In the genomic region with DNA sequence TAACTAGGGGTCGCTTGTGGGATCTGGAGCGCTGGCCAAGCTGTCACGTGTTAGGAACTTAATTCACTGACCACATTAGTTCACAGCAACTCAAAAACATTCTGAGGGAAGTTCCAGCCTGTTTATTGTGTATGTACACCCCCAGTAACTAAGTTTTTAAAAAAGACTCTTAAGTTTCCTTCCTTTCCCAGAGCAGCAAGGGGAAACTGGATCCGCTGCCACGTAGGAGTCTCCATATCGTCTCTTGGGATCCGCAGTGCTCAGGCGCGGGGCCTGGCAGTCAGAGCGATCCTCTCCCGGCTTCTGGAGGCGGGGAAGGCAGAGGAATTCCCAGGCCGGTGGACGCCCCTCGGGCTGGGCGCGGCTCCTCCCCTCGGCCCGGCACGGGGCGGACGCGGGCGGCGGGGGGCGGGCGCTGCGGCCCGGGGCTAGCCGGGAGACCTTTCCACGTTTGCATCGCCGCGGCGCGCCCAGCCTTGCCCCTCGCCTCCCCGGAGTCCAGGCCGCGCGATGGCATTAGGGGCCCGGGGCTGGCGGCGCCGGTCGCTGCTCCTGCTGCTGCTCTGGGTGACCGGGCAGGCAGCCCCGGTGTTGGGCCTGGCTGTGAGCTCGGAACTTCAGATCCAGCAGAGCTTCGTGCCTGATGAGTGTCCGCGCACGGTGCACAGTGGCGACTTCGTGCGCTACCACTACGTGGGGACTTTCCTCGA, we compare ENCODE assay signal across 8 mouse cellular contexts. TPM values are rescaled to one million over a fixed set of nuclear protein-coding genes. Genes with fewer than 3 reads are reported as not detected.
DNase-seq lines count a peak whose midpoint lies in the region; ATAC-seq and TF ChIP-seq lines count a peak whose summit lies in the region.

A gene (plus strand): TSS at position 363 of the 710 bp plus-strand sequence.

- intact Hi-C loops in heart, postnatal 36 days (cut with DNase I): loop anchor here (1.0 to 5.0 kb wide), 2 partner anchors 34 to 90 kb away; a partner anchor contains a TSS

- POLR2A ChIA-PET in Patski (lab: Charles Lee): interaction anchor here (0.7 to 1.0 kb wide), 3 partner anchors 35 to 83 kb away, joined by 3 read pairs; no protein-coding TSS in a partner anchor

- CTCF ChIA-PET in Patski (lab: Charles Lee): interaction anchor here (1.4 to 2.4 kb wide), 4 partner anchors 20 to 90 kb away, joined by 3 to 8 read pairs (median 5); no protein-coding TSS in a partner anchor

- peak; percentile 98 for ATAC-seq in Patski
- peak; percentile 88 for ATAC-seq in frontal cortex, adult (ENCODE audit: low TSS enrichment)

- peak; percentile 73; the same call in 1 of the 2 replicates for TF ChIP-seq POLR2A in lung, adult 2 months (IDR thresholded peaks at IDR 0.05; ENCODE audit: borderline replicate concordance, extremely low read depth, low read depth, low read length)

- peak within 1 kb of the TSS; percentile 71 for H3K27ac ChIP-seq in layer of hippocampus, adult 2 months

- in situ Hi-C loops in Patski (cut with MboI; ENCODE audit: low pct_unique_long_range_greater_than_20kb): no loop called here

- peak; percentile 48 for DNase-seq in Patski (ENCODE audit: low read depth, low spot score)
- DNase-seq in cerebellum, postnatal 10 days: peak; percentile 46 to 71
- peak; percentile 86 to 89 for DNase-seq in heart, postnatal 36 days
- peak; percentile 32 to 44 for DNase-seq in layer of hippocampus, adult 2 months (ENCODE audit: low spot score in 2 of 2)
- peak; percentile 79 for DNase-seq in lung, adult 2 months
- DNase-seq in ovary, adult 18-20 months (ENCODE audit: low spot score): peak; percentile 85
- DNase-seq in urinary bladder, adult 2 months (ENCODE audit: low spot score): peak; percentile 77

- H3K27me3 ChIP-seq in Patski: no peaks in the 10 kb centered on the region

- TF ChIP-seq CTCF in Patski (IDR thresholded peaks at IDR 0.05): no peak
- no peak for TF ChIP-seq CTCF in layer of hippocampus, adult 2 months (conservative IDR thresholded peaks at IDR 0.05)
- no peak for TF ChIP-seq CTCF in lung, adult 2 months (IDR thresholded peaks at IDR 0.05; ENCODE audit: insufficient read depth, low read length)

- peak within 1 kb of the TSS; percentile 75 for H3K4me3 ChIP-seq in layer of hippocampus, adult 2 months
- H3K4me3 ChIP-seq in lung, adult 2 months (replicated peaks; ENCODE audit: extremely low read depth, low read depth, low read length): peak within 1 kb of the TSS; percentile 66

- peaks cover 3% of the 10 kb centered on the region; the same call in 1 of the 2 replicates for H3K4me1 ChIP-seq in lung, adult 2 months (ENCODE audit: control insufficient read depth, insufficient read depth, low read length)

- WGBS in lung, adult 2 months: 1% methylated on average over 58 of the region's 58 CpGs

RNA-seq across cellular contexts. Expression of the gene that starts here (rescaled TPM):
- polyA plus RNA-seq in Patski (2021): 169 TPM
- total RNA-seq in heart, postnatal 36 days (2021): 10 to 100 TPM; 88.2 to 88.8 TPM
- 10 to 100 TPM; 27.0 to 28.9 TPM for total RNA-seq in layer of hippocampus, adult 2 months (2021)
- polyA plus RNA-seq in lung, adult 2 months (2012; rRNA removed): 71.5 and 91.9 TPM in 2 replicates
- 130 and 159 TPM in 2 replicates for polyA plus RNA-seq in urinary bladder, adult 2 months (2012; rRNA removed)

Comparison
In these comparisons a context has a peak if more than half of its experiments do, and no peak if none do; other contexts are left out.
1. Peak in every context shown above with its lines: DNase-seq, ATAC-seq, H3K4me3 ChIP-seq and H3K27ac ChIP-seq.